Mouse (Mus musculus): Measurements from ENCODE around the gene Smg6.

Gene Smg6

DNA sequence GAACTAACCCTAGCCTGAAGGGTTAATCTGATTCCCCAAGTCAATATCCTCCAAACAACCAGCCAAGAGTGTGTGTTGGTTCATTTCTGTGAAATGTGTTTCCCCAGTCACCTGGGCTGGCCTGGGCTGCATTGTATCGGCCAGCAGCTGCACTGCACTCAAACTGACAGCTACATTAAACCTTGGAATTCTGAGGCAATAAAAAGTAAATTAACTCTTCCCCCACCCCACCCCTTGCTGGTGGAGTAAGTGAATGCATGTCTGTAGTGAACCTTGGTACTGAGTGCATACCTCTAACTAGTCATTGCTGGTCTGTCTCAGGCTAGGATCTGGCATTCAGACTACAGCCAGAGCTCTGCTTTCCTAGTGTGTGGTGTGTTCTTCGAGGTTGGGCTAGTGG, 124.2 kb downstream of the Smg6 start:
- no peak for DNase-seq

DNA sequence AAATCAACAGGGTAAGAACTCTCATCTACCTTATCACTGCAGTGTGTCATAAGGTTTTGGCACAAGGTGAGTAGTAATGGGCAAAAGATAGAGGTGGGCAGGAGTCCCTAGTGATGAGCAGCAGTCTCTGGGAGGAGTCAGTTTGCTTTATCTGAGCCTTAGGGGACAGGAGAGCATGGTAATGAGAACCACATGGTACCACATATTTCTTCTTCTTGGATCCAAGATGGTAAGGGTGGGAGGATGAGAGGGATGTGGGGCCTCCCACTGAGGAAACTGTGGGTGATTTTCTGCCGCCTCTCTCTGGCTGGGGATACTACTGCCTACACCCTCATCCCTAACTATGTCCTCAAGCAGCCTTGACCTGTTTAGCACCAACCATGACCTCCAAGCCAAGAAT, 125.6 kb downstream of the Smg6 start:
- DNase-seq: no peak

DNA sequence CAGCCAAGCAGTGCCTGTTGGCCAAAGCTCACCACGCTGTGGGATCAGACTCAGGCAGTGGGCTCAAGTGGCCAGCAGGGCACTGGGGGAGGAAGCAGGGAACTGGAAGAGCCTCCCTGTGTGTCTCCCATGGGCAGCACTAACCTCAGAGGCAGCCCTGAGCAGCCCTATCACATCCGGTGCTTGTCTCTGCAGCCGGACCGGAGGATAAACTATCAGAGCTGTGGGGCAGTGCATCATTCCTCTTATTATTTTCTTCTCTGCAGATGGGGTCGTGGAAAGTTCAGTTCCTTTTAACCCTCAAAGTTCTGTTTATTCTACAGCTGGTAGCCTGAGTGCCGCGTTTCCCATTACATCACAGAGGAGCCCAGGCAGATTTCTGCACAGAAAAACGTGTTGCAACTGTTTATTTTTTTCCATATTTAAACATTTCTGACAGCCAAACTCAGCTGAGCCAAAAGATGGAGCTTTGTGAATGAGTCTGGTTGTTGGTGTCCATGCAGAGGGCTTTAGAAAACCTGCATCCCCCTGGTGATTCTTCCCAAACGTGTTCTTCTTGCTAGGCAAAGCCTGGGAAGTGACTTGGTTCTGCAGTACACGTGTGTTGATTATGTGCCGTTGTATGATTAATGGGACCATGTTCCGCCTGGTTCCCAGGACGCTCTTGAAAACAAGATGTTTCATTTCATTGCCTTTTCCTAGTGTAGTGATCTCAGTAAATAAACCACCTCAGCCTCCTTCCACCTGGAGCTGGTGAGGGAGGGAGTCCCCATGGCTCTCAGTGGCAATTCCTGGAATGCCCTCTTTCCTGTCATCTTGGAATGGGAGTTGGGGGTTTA, 126.3 kb downstream of the Smg6 start:
- DNase-seq: no peak

DNA sequence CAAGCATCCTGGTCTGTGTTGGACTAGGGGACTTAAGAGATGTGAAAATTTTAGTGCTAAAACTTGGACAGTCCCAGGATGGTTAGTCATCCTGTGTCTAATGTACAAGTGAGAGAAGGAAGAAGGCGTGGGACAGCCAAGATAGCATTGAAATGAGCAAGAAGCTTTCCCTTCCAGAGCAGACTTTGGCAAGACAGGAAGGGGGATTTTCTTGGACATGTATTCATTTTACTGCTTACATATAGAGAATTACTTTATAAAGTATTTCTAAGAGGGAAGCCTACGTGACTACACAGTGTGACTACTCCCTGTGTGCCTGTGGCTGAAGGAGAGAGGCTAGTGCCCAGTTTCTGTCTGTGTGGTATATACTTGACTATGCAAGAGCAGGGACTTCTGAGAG, 127.4 kb downstream of the Smg6 start:
- no peak for DNase-seq

DNA sequence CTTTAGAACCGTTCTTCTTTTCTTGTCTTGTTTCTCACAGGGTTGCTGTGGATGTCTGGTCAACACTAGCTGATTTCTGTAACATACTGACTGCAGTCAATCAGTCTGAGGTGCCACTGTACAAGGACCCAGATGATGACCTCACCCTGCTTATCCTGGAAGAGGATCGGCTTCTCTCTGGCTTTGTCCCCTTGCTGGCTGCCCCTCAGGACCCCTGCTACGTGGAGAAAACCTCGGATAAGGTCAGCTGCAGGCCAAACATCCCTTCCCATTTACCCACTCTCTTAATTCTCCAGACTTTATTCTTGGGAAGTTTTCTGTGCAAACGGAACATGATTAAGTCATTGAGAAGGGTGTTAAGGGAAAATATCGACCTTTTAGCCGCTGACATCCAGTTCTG, 128.1 kb downstream of the Smg6 start:
- no peak for DNase-seq

DNA sequence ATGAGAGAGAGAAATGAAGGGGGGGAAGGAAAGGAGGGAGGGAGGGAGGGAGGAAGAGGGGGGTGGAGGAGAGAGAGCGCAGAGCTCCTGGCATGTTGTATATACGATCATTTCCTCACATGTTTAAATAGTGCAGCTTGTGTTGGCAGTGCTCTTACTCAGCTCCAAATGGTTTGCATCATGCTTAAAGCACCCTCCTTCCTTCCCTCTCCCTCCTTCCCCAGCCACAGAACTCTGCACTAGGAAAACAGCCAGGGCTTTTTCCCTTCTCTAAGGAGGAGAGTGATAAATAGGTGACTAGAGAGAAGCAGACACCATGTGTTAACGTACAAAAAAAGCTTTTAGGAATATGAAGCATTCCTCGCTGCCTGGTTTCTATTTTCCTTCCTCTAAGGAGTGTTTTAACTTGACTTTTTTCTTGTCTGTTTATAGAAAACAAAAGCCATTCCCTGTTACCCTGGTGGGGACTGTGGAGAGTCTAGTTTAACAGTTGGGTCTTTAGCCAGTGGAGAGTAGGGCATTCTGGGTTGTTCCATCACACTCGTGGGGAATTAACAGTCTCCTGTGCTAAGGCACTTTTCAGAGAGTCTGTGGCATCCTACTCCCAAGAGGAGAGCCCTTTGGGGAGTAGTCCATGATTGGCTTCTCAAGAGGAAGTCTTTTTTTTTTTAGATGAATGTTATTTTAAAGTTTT, 128.7 kb downstream of the Smg6 start:
- DNase-seq: no peak

DNA sequence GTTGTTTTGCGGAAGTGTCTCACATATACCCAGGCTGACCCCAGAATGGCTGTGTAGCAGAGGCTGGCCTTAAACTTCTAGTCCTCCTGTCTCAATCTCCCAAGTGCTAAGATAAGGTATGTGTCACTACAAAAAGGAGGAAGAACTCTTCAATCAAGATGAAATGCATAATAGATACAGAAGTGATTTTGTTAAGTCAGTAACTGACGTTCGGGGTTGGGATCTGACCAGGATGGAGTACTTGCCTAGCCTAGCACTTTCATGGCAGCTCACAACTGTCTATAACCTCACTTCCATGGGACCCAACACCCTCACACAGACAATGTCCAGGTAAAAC, 129.2 kb downstream of the Smg6 start:
- DNase-seq: no peak

DNA sequence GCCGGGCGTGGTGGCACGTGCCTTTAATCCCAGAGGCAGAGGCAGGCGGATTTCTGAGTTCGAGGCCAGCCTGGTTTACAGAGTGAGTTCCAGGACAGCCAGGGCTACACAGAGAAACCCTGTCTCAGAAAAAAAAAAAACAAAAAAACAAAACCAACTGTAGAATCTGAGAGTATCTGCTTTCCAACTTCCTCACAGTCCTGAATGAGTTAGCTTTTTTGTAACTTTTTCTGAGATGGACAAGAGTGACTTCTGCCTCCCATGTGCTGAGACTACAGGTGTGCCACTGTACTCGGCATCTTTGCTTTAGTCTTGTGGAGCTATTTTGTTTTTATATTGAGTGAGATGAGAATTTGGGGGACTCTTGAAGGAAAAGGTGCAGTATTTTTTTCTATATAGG, 137.0 kb downstream of the Smg6 start:
- DNase-seq: no peak

DNA sequence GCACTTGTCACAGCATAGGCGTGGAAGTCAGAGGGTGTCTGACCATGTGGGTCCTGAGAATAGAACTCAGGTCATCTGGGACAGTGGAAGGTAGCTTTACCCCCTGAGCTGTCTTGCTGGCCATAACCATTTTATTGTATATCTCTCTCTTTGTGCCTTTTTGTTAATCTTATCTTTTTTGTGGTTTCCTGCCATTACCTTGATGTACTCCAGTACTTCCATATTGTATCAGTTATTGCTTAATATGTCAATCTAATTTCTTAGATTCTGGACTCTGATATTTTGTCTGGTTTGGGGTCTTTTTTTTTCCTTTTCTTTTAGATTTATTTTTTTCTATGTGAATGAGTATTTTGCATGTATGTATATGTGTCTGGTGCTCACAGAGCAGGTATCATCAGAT, 138.6 kb downstream of the Smg6 start:
- DNase-seq: no peak

DNA sequence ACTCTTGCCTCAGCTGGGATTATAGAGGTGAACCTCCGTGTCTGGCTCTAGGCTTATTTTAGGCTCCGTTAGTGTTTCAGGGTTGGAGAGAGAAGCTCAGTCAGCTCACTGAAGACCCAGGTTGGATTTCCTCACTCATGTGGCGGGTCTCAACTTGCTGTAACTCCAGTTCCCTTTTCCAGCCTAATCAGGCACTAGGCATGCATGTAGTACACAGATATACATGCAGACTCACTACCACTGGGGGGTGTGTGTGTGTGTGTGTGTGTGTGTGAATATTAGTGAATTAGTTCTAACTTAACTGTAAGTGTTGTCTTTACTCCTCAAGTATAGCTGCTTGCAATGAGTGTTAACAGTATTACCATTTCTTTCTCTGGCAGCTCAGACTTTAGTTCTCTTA, 145.7 kb downstream of the Smg6 start:
- DNase-seq: no peak

DNA sequence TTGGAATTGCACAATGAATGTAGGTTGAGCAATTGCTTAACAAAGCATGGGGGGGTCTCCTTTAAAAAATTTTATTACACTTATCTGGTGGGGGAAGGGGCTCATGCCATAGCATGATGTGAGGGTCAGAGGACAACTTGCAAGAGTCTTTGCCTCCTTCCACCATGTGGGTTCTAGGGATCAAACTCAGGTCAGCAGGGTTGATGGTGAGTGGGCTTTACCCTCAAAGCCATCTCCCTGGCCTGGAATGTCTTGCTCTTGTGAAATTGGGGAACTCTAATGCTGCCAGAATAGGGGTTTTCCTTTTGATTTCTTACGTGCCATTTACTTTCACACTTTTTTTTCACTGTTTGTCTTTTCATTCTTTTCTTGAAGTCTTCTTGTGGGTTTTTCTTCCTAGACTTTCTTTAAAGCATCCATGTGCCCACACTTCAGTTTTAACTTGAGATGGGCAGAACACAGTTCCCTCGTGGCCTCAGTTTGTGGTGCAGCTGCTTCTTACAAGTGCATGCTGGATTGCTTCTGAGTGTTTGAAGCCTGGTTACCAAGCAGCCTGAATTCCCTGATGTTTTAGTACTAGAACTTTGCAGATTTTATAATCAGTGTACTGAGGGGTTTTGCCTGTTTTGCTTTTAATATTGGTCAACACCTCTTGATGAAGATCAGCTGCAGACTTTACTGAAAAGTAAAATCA, 147.5 kb downstream of the Smg6 start:
- DNase-seq: no peak

DNA sequence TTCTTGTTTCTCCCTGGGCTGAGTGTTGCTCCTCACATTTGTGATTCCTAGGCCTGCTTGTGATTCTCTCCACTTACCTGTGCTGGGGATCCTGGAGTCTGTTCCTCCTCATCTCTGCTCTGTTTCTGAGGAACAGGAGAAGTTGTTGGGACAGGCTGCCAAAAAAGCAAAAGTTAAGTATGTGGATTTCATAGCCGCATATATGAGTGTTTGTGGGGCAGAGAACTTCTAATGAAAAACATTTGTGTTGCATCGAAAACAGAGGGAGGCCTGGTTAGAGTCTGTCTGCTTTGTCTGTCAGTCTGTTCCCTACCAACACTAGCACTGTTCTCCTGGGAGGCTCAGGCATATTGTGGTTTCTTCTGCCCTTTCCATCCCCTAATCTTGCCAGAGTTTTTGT, 148.1 kb downstream of the Smg6 start:
- DNase-seq: no peak

DNA sequence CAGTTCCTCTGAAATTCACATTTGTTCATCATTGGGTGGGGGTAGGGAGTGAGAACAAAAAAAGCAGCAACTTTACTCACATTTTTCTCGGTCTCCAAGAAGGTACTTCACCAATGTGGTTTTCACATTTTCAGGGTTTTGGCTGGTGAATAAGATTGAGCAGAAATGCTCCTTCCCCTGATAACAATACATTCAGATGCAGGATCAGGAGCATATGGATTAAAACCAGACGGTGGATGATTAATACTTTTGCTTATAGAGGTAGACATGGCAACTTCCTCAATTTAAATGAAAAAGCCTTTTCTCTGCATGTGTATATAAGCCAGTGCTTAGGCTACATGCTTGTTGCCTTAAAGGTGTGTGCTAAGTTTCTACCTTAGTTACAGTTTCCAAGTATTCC, 148.9 kb downstream of the Smg6 start:
- no peak for DNase-seq

DNA sequence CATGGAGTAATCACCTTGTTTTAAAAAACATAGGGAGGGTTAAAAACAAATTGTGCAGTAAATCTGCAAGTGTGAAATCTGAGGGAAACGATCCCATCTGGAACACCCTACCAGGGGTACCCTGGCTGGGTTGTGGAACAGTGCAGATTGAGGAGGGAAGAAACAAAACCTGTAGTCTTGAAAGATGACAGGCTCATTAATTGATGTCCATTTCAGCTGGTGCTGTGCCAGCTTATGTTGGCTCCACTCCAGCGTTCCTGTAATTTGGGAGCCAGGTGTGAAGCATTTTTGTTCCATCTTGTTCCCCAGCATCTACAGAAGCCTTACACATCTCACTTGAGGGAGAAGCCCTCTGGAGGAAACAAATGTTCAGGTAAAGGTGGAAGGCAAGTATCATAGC, 153.0 kb downstream of the Smg6 start:
- DNase-seq: no peak

DNA sequence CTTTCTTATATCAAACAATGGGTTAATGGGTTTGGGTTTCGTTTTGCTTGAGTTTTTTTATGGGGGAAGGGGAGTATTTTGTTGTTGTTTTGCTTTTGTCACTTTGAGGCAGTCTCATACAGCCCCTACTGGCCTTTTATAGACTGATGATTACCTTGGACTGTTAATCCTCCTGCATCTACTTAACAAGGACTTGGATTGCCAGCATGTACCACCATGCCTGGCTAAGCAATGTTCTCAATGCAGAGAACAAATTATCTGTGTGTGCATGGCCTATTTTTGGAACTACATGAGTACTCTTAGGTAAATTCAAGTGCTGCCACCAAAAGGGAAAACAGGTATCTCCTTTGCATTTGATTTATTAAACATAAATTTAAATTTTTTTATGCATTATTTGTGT, 157.4 kb downstream of the Smg6 start:
- DNase-seq: no peak

DNA sequence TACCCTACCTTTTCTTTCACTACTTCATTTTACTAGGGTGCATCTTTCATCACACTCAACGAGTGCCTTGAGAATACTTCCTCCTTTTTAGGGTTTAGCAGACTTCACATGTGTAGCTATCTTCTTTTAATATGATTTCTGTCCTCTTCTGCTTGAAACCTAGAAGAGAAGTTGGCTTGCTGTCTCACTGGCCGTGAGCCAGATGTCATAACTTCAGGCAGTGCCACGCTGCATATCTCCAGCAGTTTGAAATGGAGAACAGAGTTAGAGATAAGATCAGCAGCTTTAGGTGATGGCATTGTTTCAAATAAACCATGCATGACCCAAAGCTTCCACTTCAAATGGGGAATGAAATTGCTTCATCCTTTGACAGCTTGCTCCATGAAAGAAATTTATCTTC, 166.5 kb downstream of the Smg6 start:
- DNase-seq: no peak

DNA sequence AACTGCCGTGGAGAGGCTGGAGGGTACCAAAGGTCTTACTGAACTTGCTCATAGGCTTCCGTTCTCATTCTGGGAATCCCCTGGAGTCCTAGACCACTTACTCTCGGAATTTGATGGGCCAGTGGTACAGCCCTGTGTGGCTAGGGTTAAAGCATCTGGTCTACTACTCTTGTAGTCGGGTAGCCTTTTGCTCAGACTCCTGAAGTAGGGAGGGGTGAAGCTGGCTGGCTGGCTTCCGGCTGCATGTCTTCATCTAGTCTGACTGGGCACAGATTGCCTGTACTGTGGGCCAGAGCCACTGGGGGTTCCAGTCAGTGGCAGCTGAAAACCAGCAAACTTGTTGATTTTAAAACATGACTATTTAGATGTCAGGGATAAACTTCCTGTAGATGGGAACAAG, 167.0 kb downstream of the Smg6 start:
- DNase-seq: no peak

DNA sequence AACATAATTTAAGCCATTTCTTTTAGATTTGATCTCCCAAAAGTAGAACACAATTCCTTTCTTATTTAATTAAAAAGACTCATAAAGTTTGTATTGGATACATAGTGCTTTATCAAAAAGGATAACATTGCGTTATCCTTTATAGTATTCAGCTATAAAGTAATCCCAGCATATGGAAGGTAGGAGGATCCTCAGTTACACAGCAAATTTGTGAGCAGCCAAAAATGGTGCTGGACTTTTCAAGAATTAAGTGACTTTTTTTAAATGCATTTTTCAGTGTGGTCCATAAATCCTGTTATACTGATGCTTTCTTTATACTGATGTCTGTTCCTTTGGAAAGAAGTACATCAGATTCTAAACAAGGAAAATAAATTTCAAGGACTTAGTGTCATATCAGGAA, 169.1 kb downstream of the Smg6 start:
- no peak for DNase-seq

DNA sequence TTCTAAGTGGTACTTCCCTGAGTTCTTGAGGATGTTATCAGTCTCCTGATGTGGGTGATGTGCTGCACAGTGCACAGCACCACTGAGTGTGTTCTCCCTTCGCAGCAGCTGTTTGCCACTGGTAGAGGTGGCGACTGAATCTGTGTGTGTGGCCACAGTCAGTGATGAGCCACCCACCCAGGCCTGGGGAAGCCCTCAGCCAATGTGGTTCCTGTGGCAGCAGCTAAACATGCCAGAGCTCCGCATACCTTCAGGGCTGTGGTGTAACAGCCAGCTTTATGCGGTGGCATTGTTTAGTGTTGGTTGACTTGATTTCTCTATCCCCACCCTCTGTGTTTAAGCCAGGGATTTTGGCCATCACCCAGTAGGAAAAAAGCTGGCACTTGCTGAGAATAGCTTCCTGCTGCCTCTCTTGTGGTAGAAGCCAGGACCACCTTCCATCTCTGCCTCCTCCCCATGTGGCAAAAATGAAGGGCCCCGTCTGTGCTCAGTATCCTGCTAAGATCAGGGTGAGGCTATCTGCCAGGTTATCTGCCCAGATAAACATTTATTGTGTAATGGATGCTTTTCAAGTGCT, 177.2 kb downstream of the Smg6 start:
- no peak for DNase-seq

DNA sequence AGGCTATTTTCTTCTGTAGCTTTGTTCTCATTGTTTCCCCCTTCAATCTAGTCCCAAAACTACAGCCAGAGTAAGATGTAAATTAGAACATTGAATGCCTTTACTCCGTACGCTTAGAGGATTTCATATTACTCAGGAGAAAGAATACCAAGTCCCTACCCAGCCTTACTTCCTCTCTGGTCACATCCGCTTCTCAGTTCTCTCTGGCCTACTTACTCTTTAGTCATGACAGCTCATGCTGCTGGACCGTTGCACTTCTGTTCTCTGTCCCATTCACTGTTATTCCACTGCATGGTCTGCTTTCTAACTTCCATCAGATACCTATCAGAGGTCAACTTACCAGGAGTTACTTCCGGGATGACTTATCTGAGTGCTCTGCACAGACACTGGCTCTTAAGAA, 181.0 kb downstream of the Smg6 start:
- DNase-seq: no peak

DNA sequence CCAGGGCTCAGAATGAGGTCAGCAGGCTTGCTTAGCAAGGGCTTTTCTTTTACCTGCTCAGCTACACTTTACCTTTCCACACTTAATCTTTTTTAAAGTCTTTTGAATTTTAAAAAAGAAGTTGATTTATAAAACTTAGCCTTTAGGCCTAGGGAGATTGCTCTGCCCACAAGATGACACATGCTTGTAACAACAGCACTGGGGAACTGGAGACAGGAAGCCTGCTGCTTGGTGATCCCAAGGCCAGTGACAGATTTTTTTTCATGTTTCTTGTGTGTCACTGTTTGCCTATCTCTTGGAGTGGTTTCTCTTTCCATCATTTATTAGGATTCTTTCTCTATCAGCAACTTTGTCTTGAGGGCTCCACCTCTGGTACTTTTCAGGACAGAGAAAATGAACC, 183.3 kb downstream of the Smg6 start:
- DNase-seq: no peak

DNA sequence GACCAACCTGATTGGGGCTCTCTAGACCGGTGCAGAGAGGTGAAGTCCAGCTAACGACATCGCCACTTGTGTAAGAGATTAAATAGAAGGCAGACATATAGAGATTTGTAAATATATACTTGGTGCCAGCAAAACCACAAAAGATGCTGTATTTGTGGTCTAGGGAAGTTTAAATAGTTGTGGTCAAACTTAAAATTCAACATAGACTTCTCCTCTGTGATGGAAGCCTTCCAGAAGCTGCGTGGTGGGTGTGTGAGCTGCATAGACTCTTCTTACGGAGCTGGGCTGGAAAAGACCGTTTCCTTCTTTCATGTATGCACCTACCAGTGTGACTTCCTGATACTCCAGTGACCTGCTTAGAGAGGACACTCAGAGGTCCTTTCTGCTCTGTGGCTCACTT, 190.8 kb downstream of the Smg6 start:
- no peak for DNase-seq

DNA sequence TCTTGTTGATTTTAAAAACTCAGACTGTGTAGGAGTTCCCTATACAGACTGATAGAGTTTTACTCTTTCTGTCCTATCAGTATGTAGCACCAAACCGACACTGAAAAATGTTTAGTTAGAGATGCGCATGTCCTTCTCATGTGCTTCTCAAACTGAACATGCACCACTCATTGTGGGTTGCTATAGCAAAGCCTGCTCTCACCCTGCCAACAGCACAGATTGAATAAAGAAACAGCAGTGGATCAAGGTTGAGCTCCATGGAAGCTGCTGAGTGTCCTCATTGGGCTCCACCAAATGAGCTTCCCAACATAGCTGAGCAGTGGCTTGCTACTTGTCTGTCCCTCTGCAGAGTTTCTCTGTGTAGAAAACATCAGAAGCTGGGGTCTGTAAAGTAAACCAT, 192.5 kb downstream of the Smg6 start:
- DNase-seq: no peak

DNA sequence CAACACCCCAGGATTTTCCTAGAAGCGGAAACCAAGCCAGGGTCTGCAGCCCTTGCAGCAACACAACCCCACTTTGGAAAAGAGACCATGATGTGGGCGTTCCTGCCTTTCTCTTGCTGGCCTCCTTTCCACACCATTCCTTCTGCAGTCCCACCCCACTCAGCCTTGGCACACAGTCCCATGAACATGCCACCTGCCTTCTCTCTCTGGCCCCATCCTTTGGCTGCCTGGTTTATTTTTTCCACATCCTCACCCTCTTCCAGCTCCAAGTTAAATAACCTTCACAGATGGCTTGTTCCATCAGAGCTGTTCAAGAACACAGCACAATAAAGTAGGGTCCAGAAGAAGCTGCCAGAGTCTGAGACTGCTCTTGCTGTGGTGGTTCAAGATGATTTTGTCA, 193.7 kb downstream of the Smg6 start:
- no peak for DNase-seq
